Mouse (Mus musculus) brown adipose tissue, adult 24 weeks (tissue): ENCODE measurements at regions not wholly inside any gene's neighbourhood (a gene's known extent, or its start where the extent isn't known, plus 50 kb on each side); places are given as distances from the start of the nearest gene placed in this dataset.

Source experiments
- H3K27ac ChIP-seq: fragments of 200-500 bp; replicated peaks from 2 replicates; pipeline ENCODE4 v1.5.1; 2012; ENCODE audit warnings: low read depth, mild to moderate bottlenecking, low read length
- H3K4me1 ChIP-seq: fragments of 200-500 bp; 2 replicates; pipeline ENCODE4 v1.6.1; 2012; ENCODE audit warnings: low read length, mixed read lengths; ENCODE audit not compliant: control insufficient read depth, insufficient read depth, insufficient read length
- H3K4me3 ChIP-seq: fragments of 200-500 bp; 2 replicates; pipeline ENCODE4 v1.5.1; 2012; ENCODE audit warnings: low read depth, mild to moderate bottlenecking, low read length, moderate library complexity; ENCODE audit not compliant: insufficient read depth

DNA sequence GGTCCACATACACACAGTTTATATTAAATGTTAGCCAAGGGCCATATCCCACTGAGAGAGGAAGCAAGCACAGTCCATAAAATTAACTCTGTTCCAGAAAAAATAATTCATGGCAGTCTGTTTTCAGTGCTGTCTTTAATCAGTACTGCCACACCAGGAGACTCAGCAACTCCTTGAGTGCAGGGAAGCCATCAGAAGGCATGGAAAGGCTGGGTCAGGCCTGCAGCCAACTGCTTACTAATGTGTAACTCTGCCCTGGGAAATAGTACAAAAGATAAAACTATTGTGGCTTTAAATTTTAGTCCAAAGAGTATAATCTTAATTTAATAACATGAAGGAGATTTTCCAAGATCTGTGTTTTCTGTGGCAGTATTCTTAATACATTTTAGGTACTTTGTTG lies 298.1 kb upstream of the Marcks start:
- Histone ChIP-seq H3K4me3 (no peak overlapping the region), H3K4me1 (no peaks in the 10 kb centered on the region), H3K27ac (no peak overlapping the region)

DNA sequence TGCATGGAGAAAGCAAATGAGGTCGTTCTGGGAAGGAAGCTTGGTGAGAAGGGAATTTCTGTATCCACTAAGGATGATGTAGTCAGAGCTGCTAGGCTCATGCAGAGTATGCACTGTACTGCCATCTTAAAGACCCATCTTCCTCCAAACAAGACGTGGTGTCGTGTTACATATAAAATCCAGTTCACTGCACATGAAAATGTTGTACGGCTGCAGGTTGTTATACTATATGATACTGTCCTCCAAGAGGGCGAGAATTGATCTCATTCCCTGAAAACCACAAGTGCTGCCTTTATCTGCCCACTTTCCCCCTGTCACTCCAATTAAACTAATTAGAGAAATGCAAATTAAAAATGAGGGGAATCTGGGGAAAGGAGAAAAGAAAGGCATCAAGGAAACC lies 295.5 kb upstream of the Marcks start:
- H3K27ac ChIP-seq = no peak overlapping the region
- H3K4me3 ChIP-seq = no peak overlapping the region
- H3K4me1 ChIP-seq = no peaks in the 10 kb centered on the region

DNA sequence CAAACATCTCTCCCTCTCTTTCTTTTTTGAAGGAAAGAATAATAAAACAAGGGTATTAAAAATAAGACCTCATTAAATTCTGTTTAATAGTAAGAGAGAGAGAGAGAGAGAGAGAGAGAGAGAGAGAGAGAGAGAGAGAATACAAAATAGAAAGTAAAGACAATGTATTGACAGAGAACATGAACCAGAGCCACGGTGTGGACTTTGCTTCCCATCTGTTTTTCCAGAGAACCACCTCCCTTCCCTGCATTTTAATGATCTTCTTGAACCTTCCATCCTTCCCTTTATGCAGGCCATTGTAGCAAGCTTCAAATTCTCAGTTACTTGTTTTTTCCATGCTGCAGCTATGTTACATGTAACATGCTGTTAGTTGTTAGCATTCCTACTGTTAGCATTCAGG lies 284.3 kb upstream of the Marcks start:
- Histone ChIP-seq H3K4me3 (no peak overlapping the region), H3K27ac (no peak overlapping the region), H3K4me1 (no peaks in the 10 kb centered on the region)

DNA sequence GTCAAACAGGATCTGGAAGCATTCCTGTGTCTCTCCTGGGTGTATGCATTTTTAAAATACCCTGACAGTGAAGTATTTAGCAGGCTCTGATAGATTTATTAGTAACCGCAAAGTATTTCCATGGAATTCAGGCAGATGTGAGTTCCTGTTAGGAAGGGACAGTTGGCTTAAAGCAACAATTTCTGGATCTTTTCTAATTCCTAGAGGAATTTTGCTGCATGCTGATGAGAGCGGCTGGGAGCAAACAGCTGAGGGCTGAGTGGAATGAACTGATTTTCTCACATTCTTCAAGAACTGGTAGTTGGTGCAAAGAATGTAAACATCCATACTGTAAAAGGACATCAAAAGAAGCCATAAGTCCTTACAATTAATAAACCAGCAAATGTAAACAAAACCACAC lies 283.9 kb upstream of the Marcks start:
- Histone ChIP-seq H3K27ac (no peak overlapping the region), H3K4me3 (no peak overlapping the region), H3K4me1 (no peaks in the 10 kb centered on the region)

DNA sequence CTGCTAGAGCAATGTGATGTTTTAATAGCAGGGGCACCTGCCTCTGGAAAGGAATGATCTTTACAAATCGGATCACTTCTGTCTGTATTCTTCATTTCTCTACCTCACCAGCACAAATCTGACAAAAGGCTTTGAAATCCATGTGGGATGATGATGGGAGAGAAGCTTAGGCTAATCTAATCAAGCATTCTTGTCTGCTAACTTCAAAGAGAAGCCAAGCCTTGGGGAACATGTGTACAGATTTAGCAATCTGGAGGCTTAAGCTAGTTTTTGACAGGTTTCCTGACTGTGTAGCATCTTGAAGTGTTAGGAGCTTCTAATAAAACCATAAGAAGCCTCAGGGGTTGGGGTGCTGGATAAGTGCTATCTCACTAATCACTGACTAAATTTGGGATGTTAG lies 277.6 kb upstream of the Marcks start:
- Histone ChIP-seq H3K27ac (no peak overlapping the region), H3K4me3 (no peak overlapping the region), H3K4me1 (no peaks in the 10 kb centered on the region)

DNA sequence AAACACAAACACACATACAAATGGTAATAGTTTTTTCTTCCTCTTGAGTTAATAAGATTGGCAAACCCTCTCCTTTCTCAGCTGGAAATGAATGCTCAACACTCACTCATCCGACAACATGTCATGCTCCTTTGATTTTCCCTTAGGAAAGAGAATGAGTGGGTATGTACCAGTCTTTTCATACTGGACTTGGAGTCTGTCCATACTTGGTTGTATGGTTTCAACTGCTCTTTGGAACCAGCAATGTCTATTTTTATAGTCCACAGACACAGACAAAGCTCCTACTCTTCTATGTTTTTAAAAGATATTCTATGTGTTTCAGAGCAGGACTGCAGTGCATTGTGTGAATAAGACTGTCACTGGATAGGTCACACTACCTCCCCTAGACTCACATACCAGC lies 273.7 kb upstream of the Marcks start:
- Histone ChIP-seq H3K4me3 (no peak overlapping the region), H3K27ac (no peak overlapping the region), H3K4me1 (no peaks in the 10 kb centered on the region)

DNA sequence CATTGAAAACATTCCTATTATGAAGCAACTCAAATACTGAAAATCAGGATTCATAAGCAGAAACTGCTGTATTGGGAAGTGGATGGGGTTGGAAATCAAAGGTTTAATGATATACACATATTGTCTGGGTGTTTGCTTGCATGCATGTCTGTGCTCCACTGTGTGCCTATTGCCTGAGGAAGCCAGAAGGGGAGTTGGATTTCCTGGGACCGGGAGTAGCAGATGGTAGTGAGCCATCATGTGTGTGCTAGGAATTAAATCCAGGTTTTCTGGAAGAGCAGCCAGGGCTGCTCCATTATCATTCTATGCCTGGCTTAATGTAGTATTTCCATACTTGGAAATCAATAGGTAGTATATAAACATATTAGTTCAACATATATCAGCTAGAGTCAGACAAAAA lies 271.0 kb upstream of the Marcks start:
- Histone ChIP-seq H3K4me3 (no peak overlapping the region), H3K27ac (no peak overlapping the region), H3K4me1 (no peaks in the 10 kb centered on the region)

DNA sequence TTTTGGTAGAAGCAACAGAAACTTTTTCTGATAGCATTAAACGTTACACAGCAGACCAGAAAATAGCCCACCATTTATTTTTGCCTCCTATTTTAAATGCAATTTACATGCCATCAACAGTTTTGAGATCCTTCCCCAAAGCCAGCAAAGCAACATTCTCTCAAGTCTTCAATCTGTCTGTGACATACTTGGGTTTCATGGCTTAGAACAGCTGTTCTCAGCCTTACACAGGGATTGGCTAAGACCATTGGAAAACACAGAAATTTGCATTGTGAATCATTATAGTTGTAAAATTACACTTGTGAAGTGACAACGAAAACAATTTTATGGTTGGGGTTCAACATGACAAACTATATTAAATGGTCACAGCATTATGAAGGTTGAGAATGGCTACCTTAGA lies 268.8 kb upstream of the Marcks start:
- H3K27ac ChIP-seq = no peak overlapping the region
- H3K4me3 ChIP-seq = no peak overlapping the region
- H3K4me1 ChIP-seq = no peaks in the 10 kb centered on the region

DNA sequence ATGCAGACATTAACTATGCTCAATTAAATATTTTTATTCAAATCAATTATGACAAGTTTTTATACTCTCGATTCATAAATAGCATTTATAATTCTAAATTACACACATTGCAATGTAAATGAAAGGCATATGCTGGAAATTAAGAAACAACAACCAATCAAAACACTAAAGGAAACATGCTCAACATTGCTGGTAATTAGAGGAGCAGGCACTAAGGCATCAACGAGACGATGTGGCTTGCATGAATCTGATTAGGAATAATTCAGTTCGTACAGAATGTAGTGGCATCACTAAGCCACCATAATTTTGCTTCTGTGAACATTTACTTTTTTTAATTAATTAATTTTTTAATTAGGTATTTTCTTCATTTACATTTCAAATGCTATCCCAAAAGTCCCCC lies 266.2 kb upstream of the Marcks start:
- Histone ChIP-seq H3K4me3 (no peak overlapping the region), H3K4me1 (peaks cover 2% of the 10 kb centered on the region), H3K27ac (no peak overlapping the region)

DNA sequence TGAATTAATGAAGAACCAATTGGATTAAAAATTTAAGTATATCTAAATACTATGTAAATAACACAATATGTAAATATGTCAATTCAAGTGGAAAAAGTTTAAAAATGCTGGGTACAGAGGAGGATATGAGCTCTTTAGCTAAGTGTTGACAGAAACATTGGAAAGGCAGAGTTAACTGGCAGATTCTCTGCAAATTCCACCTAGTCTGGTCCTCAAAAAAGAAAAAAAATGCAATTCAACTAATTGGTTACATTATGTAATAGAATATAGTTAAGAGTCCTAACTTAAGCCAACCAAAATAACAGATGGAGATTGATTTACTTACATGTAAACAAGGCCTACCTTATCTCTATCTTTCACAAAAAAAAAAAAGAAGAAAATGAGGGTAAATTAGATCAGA lies 265.7 kb upstream of the Marcks start:
- no peak overlapping the region for H3K4me3 ChIP-seq
- peaks cover 2% of the 10 kb centered on the region for H3K4me1 ChIP-seq
- no peak overlapping the region for H3K27ac ChIP-seq

DNA sequence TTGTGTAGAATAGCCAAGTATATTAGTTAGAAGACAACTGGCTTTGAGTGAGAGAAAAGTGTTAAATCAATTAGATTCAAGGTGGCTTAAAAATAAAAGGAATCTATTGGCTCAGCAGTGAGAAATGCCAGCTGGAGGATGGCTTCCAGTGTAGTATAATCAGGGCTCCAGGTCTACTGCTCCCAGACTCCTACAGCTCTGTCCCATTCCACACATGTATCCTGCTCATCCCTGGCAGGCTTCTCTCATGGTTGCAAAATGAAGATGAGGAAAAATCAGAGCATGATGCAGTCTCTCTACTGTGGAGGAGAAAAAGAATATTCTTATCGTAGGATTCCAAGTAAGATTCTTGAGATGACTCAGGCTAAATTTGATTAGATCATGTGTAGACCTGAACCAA lies 263.7 kb upstream of the Marcks start:
- H3K4me1 ChIP-seq = peaks cover 4% of the 10 kb centered on the region
- no peak overlapping the region for H3K27ac ChIP-seq
- no peak overlapping the region for H3K4me3 ChIP-seq

DNA sequence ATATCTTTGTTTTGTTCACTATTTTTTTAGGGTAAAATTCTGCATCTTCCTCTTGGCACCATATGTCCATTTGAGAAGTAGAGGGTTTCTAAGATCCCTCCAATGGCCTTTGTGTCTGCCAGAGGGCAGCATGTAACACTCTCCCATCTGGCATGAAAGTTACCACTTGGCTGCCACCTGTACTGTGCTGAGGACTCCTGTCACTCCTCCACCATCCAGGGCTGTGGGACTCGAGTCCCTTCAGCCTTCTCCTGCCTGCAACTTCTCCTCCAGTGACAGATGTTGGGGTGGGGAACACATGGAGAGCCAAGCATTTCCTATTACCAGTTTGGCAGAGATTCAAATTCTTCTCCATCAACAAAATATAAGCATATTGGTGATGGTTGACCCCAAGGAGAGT lies 262.3 kb upstream of the Marcks start:
- H3K27ac ChIP-seq = 0 out of 2 replicates have a peak overlapping the region, but pooled peaks have one; percentile 8

DNA sequence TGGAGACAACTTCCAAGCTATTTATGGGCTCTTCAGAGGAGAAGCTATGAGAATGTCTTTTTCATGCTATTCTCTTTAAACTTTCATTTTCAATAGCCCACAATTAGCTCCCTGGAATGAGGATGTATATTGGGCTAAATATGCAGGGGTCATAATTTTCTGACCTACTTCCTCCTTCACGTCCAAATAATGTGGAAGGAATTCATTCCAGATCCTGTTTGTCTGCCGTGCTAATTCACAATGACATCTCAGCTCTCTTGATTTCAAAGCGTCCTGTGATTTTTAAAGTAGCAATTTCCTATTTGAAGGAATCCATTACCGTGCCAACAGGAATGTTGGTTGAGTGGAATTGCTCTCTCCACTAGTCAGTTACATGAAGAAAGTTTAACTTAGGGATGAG lies 261.7 kb upstream of the Marcks start:
- Histone ChIP-seq H3K4me3 (peak overlapping the region; percentile 0; the same call in 1 of the 2 replicates), H3K4me1 (peaks cover 4% of the 10 kb centered on the region), H3K27ac (no peak overlapping the region; the same call in 1 of the 2 replicates)

More for the DNA sequence above, 262.3 kb upstream of the Marcks start:
- H3K4me3 ChIP-seq = no peak overlapping the region
- H3K4me1 ChIP-seq = peaks cover 4% of the 10 kb centered on the region

DNA sequence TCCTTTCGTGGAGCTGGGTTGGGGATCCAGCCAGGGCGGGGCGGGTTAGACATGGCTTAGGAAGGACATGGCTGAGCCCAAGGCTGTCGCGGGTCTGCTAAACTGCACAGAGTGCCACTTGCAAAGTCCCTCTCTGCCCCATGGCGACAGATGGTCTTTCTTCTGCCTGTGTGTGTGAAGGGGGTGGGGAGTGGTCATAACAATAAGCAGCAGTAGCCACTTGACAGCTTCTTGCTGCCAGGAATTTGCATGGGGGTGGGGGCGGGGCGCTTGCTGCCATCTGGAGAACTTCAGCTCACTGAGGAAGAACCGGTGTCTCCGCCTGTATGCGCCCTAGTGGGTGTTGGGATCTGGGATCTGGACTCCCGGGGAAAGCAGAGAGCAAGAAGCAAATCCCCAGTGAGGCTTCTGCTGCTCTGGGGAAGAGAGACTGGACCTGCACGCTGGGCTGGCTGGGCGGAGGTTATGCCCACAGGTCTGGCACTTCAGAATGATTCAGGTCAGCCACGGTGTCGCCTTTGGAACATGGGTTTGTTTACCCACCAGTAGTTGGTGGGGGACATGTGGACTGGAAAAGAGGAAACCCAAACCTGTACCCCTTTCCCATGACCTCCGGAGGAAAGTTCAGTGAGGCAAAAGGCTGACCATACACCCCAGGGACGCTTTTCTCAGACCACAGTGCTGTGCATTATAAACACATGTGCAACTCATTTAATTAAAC lies 258.7 kb upstream of the Marcks start:
- Histone ChIP-seq H3K27ac (peak overlapping the region; percentile 74), H3K4me1 (peaks cover 4% of the 10 kb centered on the region), H3K4me3 (peak overlapping the region; percentile 47)

DNA sequence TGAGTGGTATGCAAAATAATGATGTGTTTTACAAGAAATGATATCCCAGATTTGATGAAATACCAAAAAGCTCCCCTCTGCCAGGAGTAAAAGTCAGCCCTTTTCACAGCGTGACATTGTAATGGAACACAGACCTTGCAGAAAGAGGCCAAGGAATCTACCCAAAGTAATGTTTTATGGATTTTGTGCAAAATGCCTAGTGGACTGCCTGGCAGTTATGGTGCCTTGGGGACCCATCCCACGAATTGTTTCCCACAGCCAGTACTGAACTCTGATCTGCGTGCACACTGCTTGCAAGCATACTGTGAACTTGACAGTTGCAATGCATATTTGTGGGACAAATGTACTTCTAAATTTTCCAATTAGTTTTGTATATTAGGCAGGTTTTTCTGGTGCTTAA lies 251.3 kb upstream of the Marcks start:
- Histone ChIP-seq H3K4me3 (no peak overlapping the region), H3K4me1 (no peaks in the 10 kb centered on the region), H3K27ac (no peak overlapping the region)

DNA sequence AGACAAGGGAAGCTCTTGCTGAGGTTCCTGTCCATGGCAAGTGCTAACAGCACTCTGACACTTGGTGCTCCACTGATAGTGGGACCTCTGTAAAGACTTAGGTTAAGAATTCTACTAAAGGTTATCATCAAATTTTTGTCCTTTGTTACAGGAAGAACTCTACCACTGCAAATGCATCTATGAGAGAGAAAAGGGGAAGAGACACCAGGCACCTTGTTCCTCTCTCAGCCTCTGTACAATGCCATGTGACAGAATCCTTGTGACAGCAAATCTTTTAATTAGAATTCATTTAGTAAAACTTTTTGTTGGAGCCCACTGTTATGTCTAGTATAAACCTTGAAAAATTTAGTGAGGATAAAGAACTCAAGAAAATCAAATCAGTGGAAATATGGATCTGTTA lies 247.5 kb upstream of the Marcks start:
- H3K27ac ChIP-seq = no peak overlapping the region
- H3K4me3 ChIP-seq = no peak overlapping the region
- no peaks in the 10 kb centered on the region for H3K4me1 ChIP-seq
